Mouse (Mus musculus) intestine, postnatal 0 days (tissue): ENCODE data around the gene Tbxas1. TPM values are rescaled to one million over a fixed set of nuclear protein-coding genes. Genes with fewer than 3 reads are reported as not detected.

Experiments used
- ATAC-seq: fragments of 200-750 bp; cut with Nextera tagmentation; 2 replicates; pipeline ENCODE4 v1.8.0; 2017; ENCODE audit warnings: mild to moderate bottlenecking, moderate TSS enrichment, moderate library complexity
- H3K27ac ChIP-seq: fragments of 300-500 bp; sonication (generic); 2 replicates; pipeline ENCODE4 v1.5.1; 2014; ENCODE audit warnings: mild to moderate bottlenecking, low read depth, low read length, moderate library complexity
- H3K27me3 ChIP-seq: fragments of 300-500 bp; sonication (generic); replicated peaks from 2 replicates; pipeline ENCODE4 v1.6.1; 2014; ENCODE audit warnings: low read length, mixed read lengths; ENCODE audit not compliant: control insufficient read depth, insufficient read depth
- H3K36me3 ChIP-seq: fragments of 300-500 bp; sonication (generic); 2 replicates; pipeline ENCODE4 v1.6.1; 2014; ENCODE audit warnings: mild to moderate bottlenecking, moderate library complexity; ENCODE audit not compliant: control insufficient read depth, insufficient read depth
- H3K4me1 ChIP-seq: fragments of 300-500 bp; sonication (generic); replicated peaks from 2 replicates; pipeline ENCODE4 v1.6.1; 2014; ENCODE audit warnings: antibody characterized with exemption, low read length, mixed read lengths; ENCODE audit not compliant: control insufficient read depth, insufficient read depth
- H3K4me2 ChIP-seq: fragments of 300-500 bp; sonication (generic); replicated peaks from 2 replicates; pipeline ENCODE4 v1.6.1; 2014; ENCODE audit warnings: low read depth, mild to moderate bottlenecking, moderate library complexity
- H3K4me3 ChIP-seq: fragments of 300-500 bp; sonication (generic); 2 replicates; pipeline ENCODE4 v1.5.1; 2014; ENCODE audit warnings: low read depth, low read length
- H3K9ac ChIP-seq: fragments of 300-500 bp; sonication (generic); 2 replicates; pipeline ENCODE4 v1.6.1; 2014; ENCODE audit warnings: mild to moderate bottlenecking, low read depth, low read length
- H3K9me3 ChIP-seq: fragments of 300-500 bp; sonication (generic); 2 replicates; pipeline ENCODE4 v1.6.1; 2016; ENCODE audit warnings: mixed run types; ENCODE audit not compliant: control insufficient read depth
- CTCF ChIP-seq: sonication (generic); IDR thresholded peaks from 2 replicates; pipeline ENCODE4 v1.5.1; 2016; ENCODE audit warnings: low read depth, mild to moderate bottlenecking, control low read depth, antibody characterized with exemption, moderate library complexity
- WGBS: fragments of 180-500 bp; shearing (Covaris S2); extraction: QIAGEN DNeasy Blood & Tissue Kit; methylation state at CpG from one replicate; pipeline ENCODE4 v1.1.7; 2014; 5-methylcytosine and 5-hydroxymethylcytosine counted together
- polyA plus RNA-seq: library from polyadenylated mRNA; unstranded; fragments of >200 nt; fragmentation: Nextera tagmentation; extraction: Ambion mirVana; gene quantifications from 2 replicates; pipeline ENCODE4 v1.2.1, GENCODE M21; 2015

The Tbxas1 gene
- polyA plus RNA-seq, 1 experiment from 2014 or later, result 2.1 TPM

GRCm38 (mm10) chr6:39115438-39115837 is 240.2 kb downstream of the Tbxas1 start:
- Histone ChIP-seq H3K9ac (no peak overlapping the region), H3K9me3 (no peaks in the 10 kb centered on the region), H3K4me2 (peak overlapping the region; percentile 66), H3K4me3 (no peak overlapping the region), H3K27ac (no peak overlapping the region; the same call in 1 of the 2 replicates), H3K4me1 (0 out of 2 replicates have a peak, but pooled peaks cover 8% of the 10 kb centered on the region), H3K27me3 (no peaks in the 10 kb centered on the region), H3K36me3 (peaks cover 25% of the 10 kb centered on the region; the same call in 1 of the 2 replicates)
- 88% methylated on average over 1 of the region's 1 CpGs for WGBS
- TF ChIP-seq CTCF, result no peak
- ATAC-seq, result peak; percentile 63

GRCm38 (mm10) chr6:39117584-39118455 is 242.6 kb downstream of the Tbxas1 start, which contains the start of gene Parp12:
Gene Parp12, minus strand, starts transcription at chr6:39118349.
- peak; percentile 87 for ATAC-seq
- Histone ChIP-seq H3K4me3 (peak within 1 kb of the TSS; percentile 81), H3K27me3 (no peaks in the 10 kb centered on the region), H3K4me2 (peak within 1 kb of the TSS; percentile 66), H3K36me3 (0 out of 2 replicates have a peak, but pooled peaks cover 12% of the 10 kb centered on the region), H3K27ac (peak within 1 kb of the TSS; percentile 86), H3K9me3 (no peaks in the 10 kb centered on the region), H3K9ac (peak within 1 kb of the TSS; percentile 95), H3K4me1 (0 out of 2 replicates have a peak, but pooled peaks cover 8% of the 10 kb centered on the region)
- TF ChIP-seq CTCF, result no peak
- WGBS, result 2% methylated on average over 99 of the region's 101 CpGs

- WGBS, result 10% methylated on average over 49 of the region's 49 CpGs
- peak overlapping the region; percentile 66 for H3K4me2 ChIP-seq
- 0 out of 2 replicates have a peak, but pooled peaks have one; percentile 0 for TF ChIP-seq CTCF
- peak overlapping the region; percentile 95 for H3K9ac ChIP-seq
- 0 out of 2 replicates have a peak, but pooled peaks cover 10% of the 10 kb centered on the region for H3K36me3 ChIP-seq
- no peaks in the 10 kb centered on the region for H3K9me3 ChIP-seq
- H3K27me3 ChIP-seq, result no peaks in the 10 kb centered on the region
- no peak for ATAC-seq
- 0 out of 2 replicates have a peak, but pooled peaks cover 8% of the 10 kb centered on the region for H3K4me1 ChIP-seq
- peak overlapping the region; percentile 86 for H3K27ac ChIP-seq
- H3K4me3 ChIP-seq, result peak overlapping the region; percentile 81
Observed at GRCm38 (mm10) chr6:39118456-39118881, 243.3 kb downstream of the Tbxas1 start.

- no peak overlapping the region for H3K27ac ChIP-seq
- peak; percentile 41 for TF ChIP-seq CTCF
- ATAC-seq, result no peak
- 45% methylated on average over 3 of the region's 3 CpGs for WGBS
- no peak overlapping the region for H3K4me2 ChIP-seq
- H3K4me3 ChIP-seq, result no peak overlapping the region
- H3K4me1 ChIP-seq, result 0 out of 2 replicates have a peak, but pooled peaks cover 8% of the 10 kb centered on the region
- no peak overlapping the region for H3K9ac ChIP-seq
- no peaks in the 10 kb centered on the region for H3K9me3 ChIP-seq
- 0 out of 2 replicates have a peak, but pooled peaks cover 8% of the 10 kb centered on the region for H3K36me3 ChIP-seq
- no peaks in the 10 kb centered on the region for H3K27me3 ChIP-seq
Observed at GRCm38 (mm10) chr6:39120685-39121084, 245.5 kb downstream of the Tbxas1 start.

GRCm38 (mm10) chr6:39124719-39125118 is 249.5 kb downstream of the Tbxas1 start:
- Histone ChIP-seq H3K4me3 (no peak overlapping the region), H3K36me3 (0 out of 2 replicates have a peak, but pooled peaks cover 8% of the 10 kb centered on the region), H3K4me1 (no peaks in the 10 kb centered on the region), H3K27ac (no peak overlapping the region), H3K9ac (no peak overlapping the region), H3K4me2 (no peak overlapping the region), H3K9me3 (no peaks in the 10 kb centered on the region), H3K27me3 (no peaks in the 10 kb centered on the region)
- TF ChIP-seq CTCF, result no peak
- ATAC-seq, result no peak

GRCm38 (mm10) chr6:39131480-39131879 is 256.3 kb downstream of the Tbxas1 start:
- Histone ChIP-seq H3K36me3 (peaks cover 15% of the 10 kb centered on the region; the same call in 1 of the 2 replicates), H3K27ac (no peak overlapping the region), H3K4me3 (no peak overlapping the region), H3K9me3 (no peaks in the 10 kb centered on the region), H3K27me3 (no peaks in the 10 kb centered on the region), H3K9ac (no peak overlapping the region), H3K4me1 (no peaks in the 10 kb centered on the region), H3K4me2 (no peak overlapping the region)
- no peak for TF ChIP-seq CTCF
- WGBS, result 42% methylated on average over 4 of the region's 4 CpGs
- ATAC-seq, result no peak
